Mouse (Mus musculus): Measurements from ENCODE around the gene Dennd2d. TPM values are rescaled to one million over a fixed set of nuclear protein-coding genes. Genes with fewer than 3 reads are reported as not detected.

The Dennd2d gene
- polyA plus RNA-seq, 1 experiment from 2014 or later: 3.8 TPM

GRCm38 (mm10) chr3:106496045-106496721 is 14.0 kb downstream of the Dennd2d start:
- no peaks in the 10 kb centered on the region for H3K9me3 ChIP-seq (replicated peaks)
- peak overlapping the region; percentile 78 for H3K27ac ChIP-seq (replicated peaks)
- 10% methylated on average over 4 of the region's 4 CpGs for WGBS (ENCODE audit: insufficient replicate concordance)
- no peak overlapping the region for H3K9ac ChIP-seq
- H3K4me3 ChIP-seq (replicated peaks): no peak overlapping the region
- H3K4me1 ChIP-seq (replicated peaks): peaks cover 64% of the 10 kb centered on the region
- 0 out of 2 replicates have a peak, but pooled peaks cover 18% of the 10 kb centered on the region for H3K36me3 ChIP-seq (replicated peaks)
- H3K27me3 ChIP-seq: no peaks in the 10 kb centered on the region
- ATAC-seq (ENCODE audit: insufficient read depth): peak; percentile 75
- H3K4me2 ChIP-seq: peak overlapping the region; percentile 33; the same call in 1 of the 2 replicates

GRCm38 (mm10) chr3:106496996-106497395 is 14.8 kb downstream of the Dennd2d start:
- no peak for ATAC-seq (ENCODE audit: insufficient read depth)
- Histone ChIP-seq H3K27me3 (no peaks in the 10 kb centered on the region), H3K9me3 (replicated peaks) (no peaks in the 10 kb centered on the region), H3K36me3 (replicated peaks) (0 out of 2 replicates have a peak, but pooled peaks cover 22% of the 10 kb centered on the region), H3K4me2 (no peak overlapping the region), H3K9ac (no peak overlapping the region), H3K27ac (replicated peaks) (no peak overlapping the region), H3K4me1 (replicated peaks) (peaks cover 56% of the 10 kb centered on the region), H3K4me3 (replicated peaks) (no peak overlapping the region)
- WGBS (ENCODE audit: insufficient replicate concordance): 36% methylated on average over 3 of the region's 3 CpGs

- Histone ChIP-seq H3K4me3 (replicated peaks) (no peak overlapping the region), H3K27ac (replicated peaks) (no peak overlapping the region), H3K27me3 (no peaks in the 10 kb centered on the region), H3K36me3 (replicated peaks) (peaks cover 44% of the 10 kb centered on the region), H3K4me2 (no peak overlapping the region), H3K9me3 (replicated peaks) (no peaks in the 10 kb centered on the region), H3K9ac (no peak overlapping the region), H3K4me1 (replicated peaks) (peaks cover 24% of the 10 kb centered on the region)
- no peak for ATAC-seq (ENCODE audit: insufficient read depth)
- WGBS (ENCODE audit: insufficient replicate concordance): 54% methylated on average over 2 of the region's 2 CpGs
Measured at GRCm38 (mm10) chr3:106500510-106500909, 18.3 kb downstream of the Dennd2d start.

GRCm38 (mm10) chr3:106502892-106503291 is 20.7 kb downstream of the Dennd2d start:
- Histone ChIP-seq H3K9me3 (replicated peaks) (no peaks in the 10 kb centered on the region), H3K36me3 (replicated peaks) (peaks cover 44% of the 10 kb centered on the region), H3K4me1 (replicated peaks) (peaks cover under 1% of the 10 kb centered on the region), H3K9ac (no peak overlapping the region), H3K4me2 (no peak overlapping the region), H3K4me3 (replicated peaks) (no peak overlapping the region), H3K27ac (replicated peaks) (no peak overlapping the region), H3K27me3 (no peaks in the 10 kb centered on the region)
- ATAC-seq (ENCODE audit: insufficient read depth): no peak
- 50% methylated on average over 2 of the region's 2 CpGs for WGBS (ENCODE audit: insufficient replicate concordance)

- Histone ChIP-seq H3K36me3 (replicated peaks) (peaks cover 3% of the 10 kb centered on the region; the same call in 1 of the 2 replicates), H3K9me3 (replicated peaks) (no peaks in the 10 kb centered on the region), H3K9ac (no peak overlapping the region), H3K27ac (replicated peaks) (no peak overlapping the region), H3K4me3 (replicated peaks) (no peak overlapping the region), H3K4me1 (replicated peaks) (no peaks in the 10 kb centered on the region), H3K27me3 (no peaks in the 10 kb centered on the region), H3K4me2 (no peak overlapping the region)
- 57% methylated on average over 1 of the region's 1 CpGs for WGBS (ENCODE audit: insufficient replicate concordance)
- no peak for ATAC-seq (ENCODE audit: insufficient read depth)
Measured at GRCm38 (mm10) chr3:106510669-106511068, 28.5 kb downstream of the Dennd2d start.

GRCm38 (mm10) chr3:106515016-106515415 is 32.8 kb downstream of the Dennd2d start:
- Histone ChIP-seq H3K9me3 (replicated peaks) (no peaks in the 10 kb centered on the region), H3K4me3 (replicated peaks) (no peak overlapping the region), H3K9ac (no peak overlapping the region), H3K4me2 (no peak overlapping the region), H3K27ac (replicated peaks) (no peak overlapping the region), H3K4me1 (replicated peaks) (no peaks in the 10 kb centered on the region), H3K36me3 (replicated peaks) (peaks cover 3% of the 10 kb centered on the region; the same call in 1 of the 2 replicates), H3K27me3 (no peaks in the 10 kb centered on the region)
- peak; percentile 67 for ATAC-seq (ENCODE audit: insufficient read depth)
- WGBS (ENCODE audit: insufficient replicate concordance): 70% methylated on average over 6 of the region's 6 CpGs

GRCm38 (mm10) chr3:106522730-106523129 is 40.5 kb downstream of the Dennd2d start:
- no peak overlapping the region for H3K4me2 ChIP-seq
- WGBS (ENCODE audit: insufficient replicate concordance): 81% methylated on average over 1 of the region's 1 CpGs

GRCm38 (mm10) chr3:106526411-106526810 is 44.2 kb downstream of the Dennd2d start:
- Histone ChIP-seq H3K9me3 (replicated peaks) (no peaks in the 10 kb centered on the region), H3K36me3 (replicated peaks) (no peaks in the 10 kb centered on the region), H3K4me3 (replicated peaks) (no peak overlapping the region), H3K4me1 (replicated peaks) (no peaks in the 10 kb centered on the region), H3K9ac (no peak overlapping the region), H3K4me2 (no peak overlapping the region), H3K27me3 (no peaks in the 10 kb centered on the region), H3K27ac (replicated peaks) (no peak overlapping the region)
- no peak for ATAC-seq (ENCODE audit: insufficient read depth)
- WGBS (ENCODE audit: insufficient replicate concordance): 86% methylated on average over 2 of the region's 2 CpGs

More at GRCm38 (mm10) chr3:106522730-106523129, 40.5 kb downstream of the Dennd2d start:
- Histone ChIP-seq H3K27ac (replicated peaks) (no peak overlapping the region), H3K9ac (no peak overlapping the region), H3K27me3 (no peaks in the 10 kb centered on the region), H3K9me3 (replicated peaks) (no peaks in the 10 kb centered on the region), H3K36me3 (replicated peaks) (no peaks in the 10 kb centered on the region), H3K4me1 (replicated peaks) (no peaks in the 10 kb centered on the region), H3K4me3 (replicated peaks) (no peak overlapping the region)
- ATAC-seq (ENCODE audit: insufficient read depth): no peak

GRCm38 (mm10) chr3:106528032-106528431 is 45.8 kb downstream of the Dennd2d start:
- no peaks in the 10 kb centered on the region for H3K4me1 ChIP-seq (replicated peaks)
- H3K4me2 ChIP-seq: no peak overlapping the region
- WGBS (ENCODE audit: insufficient replicate concordance): 70% methylated on average over 2 of the region's 2 CpGs
- no peak overlapping the region for H3K27ac ChIP-seq (replicated peaks)
- H3K36me3 ChIP-seq (replicated peaks): 0 out of 2 replicates have a peak, but pooled peaks cover 3% of the 10 kb centered on the region
- H3K27me3 ChIP-seq: no peaks in the 10 kb centered on the region
- H3K9ac ChIP-seq: no peak overlapping the region
- ATAC-seq (ENCODE audit: insufficient read depth): no peak
- no peaks in the 10 kb centered on the region for H3K9me3 ChIP-seq (replicated peaks)
- no peak overlapping the region for H3K4me3 ChIP-seq (replicated peaks)

- WGBS (ENCODE audit: insufficient replicate concordance): 45% methylated on average over 2 of the region's 2 CpGs
- no peak overlapping the region for H3K27ac ChIP-seq (replicated peaks)
- no peak for ATAC-seq (ENCODE audit: insufficient read depth)
- no peak overlapping the region for H3K9ac ChIP-seq
- H3K4me3 ChIP-seq (replicated peaks): no peak overlapping the region
- H3K4me1 ChIP-seq (replicated peaks): no peaks in the 10 kb centered on the region
- H3K27me3 ChIP-seq: no peaks in the 10 kb centered on the region
- H3K9me3 ChIP-seq (replicated peaks): no peaks in the 10 kb centered on the region
- H3K4me2 ChIP-seq: no peak overlapping the region
- peaks cover 14% of the 10 kb centered on the region for H3K36me3 ChIP-seq (replicated peaks)
Measured at GRCm38 (mm10) chr3:106533277-106533676, 51.1 kb downstream of the Dennd2d start.

- WGBS (ENCODE audit: insufficient replicate concordance): 72% methylated on average over 8 of the region's 8 CpGs
- no peak for ATAC-seq (ENCODE audit: insufficient read depth)
- Histone ChIP-seq H3K4me1 (replicated peaks) (peaks cover 24% of the 10 kb centered on the region), H3K9ac (no peak overlapping the region), H3K9me3 (replicated peaks) (no peaks in the 10 kb centered on the region), H3K4me3 (replicated peaks) (no peak overlapping the region), H3K27me3 (no peaks in the 10 kb centered on the region), H3K36me3 (replicated peaks) (no peaks in the 10 kb centered on the region), H3K27ac (replicated peaks) (no peak overlapping the region), H3K4me2 (peak overlapping the region; percentile 82; the same call in 1 of the 2 replicates)
Measured at GRCm38 (mm10) chr3:106544721-106545316, 62.6 kb downstream of the Dennd2d start.

Measured in liver, embryonic 15.5 days (tissue).